Mouse (Mus musculus): ENCODE results near the gene Fam221b.
A peak's percentile ranks its signal among the peaks of the same experiment; 100 is the strongest.

Fam221b gene

GRCm38 (mm10) chr4:43657146-43657545 lies 11.8 kb downstream of the Fam221b start:
- no peak for DNase-seq (ENCODE audit: low spot score)

DNA sequence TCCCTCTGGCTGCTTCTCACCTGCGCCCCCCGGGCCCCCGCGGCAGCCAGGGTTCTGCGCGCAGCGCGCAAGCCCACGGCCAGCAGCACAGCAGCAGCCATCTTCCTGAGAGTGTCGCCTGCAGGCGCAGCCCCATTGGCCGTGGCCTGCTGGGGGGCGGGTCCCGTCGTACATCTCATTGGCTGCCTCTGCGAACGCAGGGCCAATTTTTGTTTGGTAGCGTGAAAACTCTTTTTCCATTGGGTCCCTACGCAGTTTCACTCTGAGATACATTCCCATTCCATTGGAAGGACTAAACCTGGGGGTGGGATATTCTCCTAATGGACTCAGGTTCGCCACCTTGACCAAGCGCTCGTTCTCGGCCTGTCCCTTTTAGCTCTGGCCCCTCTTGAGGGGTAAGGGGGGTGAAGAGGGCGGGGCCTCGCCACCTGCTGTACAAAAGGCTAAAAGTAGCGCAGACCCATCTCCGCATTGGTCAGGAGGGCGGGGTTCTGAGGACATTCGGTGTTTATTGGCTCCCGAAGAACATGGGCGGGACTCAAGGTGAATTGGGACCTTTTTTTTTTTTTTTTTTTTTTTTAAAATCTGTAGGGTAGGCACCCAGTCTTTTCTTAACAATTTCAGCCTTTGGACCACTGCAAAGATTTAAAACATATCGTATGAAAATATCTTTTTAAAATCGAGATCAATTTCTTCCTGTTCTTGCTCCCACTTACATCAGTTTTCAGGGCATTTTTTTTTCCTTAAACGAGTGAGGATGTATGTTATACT lies 12.4 kb downstream of the Fam221b start, which contains the start of gene Hint2:
Hint2 (minus strand) TSS at position 128 of the 771 bp plus-strand sequence.
- DNase-seq (ENCODE audit: low spot score) = peak; percentile 96

DNA sequence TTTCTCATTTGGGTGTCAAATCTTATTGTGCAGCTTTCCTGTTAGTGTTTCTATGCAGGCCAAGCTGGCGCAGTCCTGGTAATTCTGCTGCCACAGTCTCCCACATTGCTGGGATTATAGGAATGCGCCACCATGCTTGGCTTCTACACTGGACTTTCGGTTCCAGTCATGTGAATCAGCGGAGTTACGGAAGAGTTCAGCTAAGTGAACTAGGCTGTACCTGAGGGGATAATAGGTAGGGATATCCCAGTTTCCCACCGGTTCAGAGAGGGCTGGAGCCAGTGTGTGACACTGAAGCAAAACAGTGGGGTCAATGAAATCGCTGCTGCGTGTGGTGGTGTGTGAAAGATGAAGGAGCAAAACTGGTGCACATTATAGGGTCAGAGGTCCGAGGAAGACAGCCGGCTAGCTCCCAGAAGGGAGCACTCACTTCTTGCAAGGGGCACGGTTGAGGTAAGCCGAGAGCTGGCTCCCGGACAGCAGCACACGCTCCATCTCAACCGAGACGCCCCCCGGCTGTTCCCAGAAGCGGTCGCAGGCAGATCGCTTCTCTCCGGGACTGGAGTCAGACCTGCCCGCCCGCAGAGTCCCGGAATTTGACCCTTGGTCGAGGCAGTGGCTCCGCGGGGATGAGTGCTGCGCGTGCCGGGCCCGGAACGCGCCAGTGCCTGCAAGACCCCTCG lies 13.1 kb downstream of the Fam221b start:
- no peak for DNase-seq (ENCODE audit: low spot score)

- peak; percentile 82 for DNase-seq (ENCODE audit: low spot score)
Observed at GRCm38 (mm10) chr4:43653161-43654015, 15.6 kb downstream of the Fam221b start, which contains the start of gene Spag8. Gene Spag8, minus strand, starts transcription at chr4:43653594.

- DNase-seq (ENCODE audit: low spot score) = no peak
Observed at GRCm38 (mm10) chr4:43652726-43653125, 16.2 kb downstream of the Fam221b start.

DNA sequence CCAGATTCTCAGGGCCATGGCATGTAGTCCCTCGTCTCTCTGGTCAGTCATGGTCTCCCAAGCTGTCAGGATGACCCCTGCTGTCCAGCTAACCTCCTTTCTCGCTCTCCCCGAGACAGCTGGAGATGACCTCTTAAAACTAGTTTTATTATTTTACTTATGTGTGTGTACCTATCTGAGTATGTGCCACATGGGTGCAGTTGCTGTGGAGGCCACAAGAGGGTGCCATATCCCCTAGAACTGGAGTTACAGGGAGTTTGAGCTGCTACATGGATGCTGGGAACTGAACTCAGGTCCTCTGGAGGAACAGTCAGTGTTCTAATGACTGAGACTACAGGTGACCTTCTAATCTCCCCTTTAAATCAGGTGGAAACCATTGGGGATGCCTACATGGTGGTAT lies 19.2 kb downstream of the Fam221b start:
- DNase-seq (ENCODE audit: low spot score) = no peak

DNA sequence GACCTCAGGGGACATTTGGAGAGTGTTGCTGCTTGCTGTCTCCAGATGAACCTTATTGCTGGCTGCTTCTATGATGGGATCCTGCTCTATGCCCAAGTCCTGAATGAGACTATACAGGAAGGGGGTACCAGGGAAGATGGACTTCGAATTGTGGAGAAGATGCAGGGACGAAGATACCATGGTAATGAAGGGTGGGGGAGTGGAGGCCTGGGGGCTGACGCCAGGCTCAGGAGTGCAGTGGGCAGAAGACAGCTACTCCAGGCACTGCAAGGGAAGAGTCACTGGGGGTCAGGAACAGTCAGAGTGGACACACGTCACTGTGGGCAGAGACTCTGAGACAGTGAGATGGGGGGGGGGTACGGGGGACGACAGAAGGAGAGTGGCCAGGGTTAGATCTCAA lies 28.5 kb downstream of the Fam221b start:
- no peak for DNase-seq (ENCODE audit: low spot score)

GRCm38 (mm10) chr4:43640076-43640475 lies 28.9 kb downstream of the Fam221b start:
- DNase-seq (ENCODE audit: low spot score) = no peak

GRCm38 (mm10) chr4:43636751-43637150 lies 32.2 kb downstream of the Fam221b start:
- peak; percentile 1 for DNase-seq (ENCODE audit: low spot score)

DNA sequence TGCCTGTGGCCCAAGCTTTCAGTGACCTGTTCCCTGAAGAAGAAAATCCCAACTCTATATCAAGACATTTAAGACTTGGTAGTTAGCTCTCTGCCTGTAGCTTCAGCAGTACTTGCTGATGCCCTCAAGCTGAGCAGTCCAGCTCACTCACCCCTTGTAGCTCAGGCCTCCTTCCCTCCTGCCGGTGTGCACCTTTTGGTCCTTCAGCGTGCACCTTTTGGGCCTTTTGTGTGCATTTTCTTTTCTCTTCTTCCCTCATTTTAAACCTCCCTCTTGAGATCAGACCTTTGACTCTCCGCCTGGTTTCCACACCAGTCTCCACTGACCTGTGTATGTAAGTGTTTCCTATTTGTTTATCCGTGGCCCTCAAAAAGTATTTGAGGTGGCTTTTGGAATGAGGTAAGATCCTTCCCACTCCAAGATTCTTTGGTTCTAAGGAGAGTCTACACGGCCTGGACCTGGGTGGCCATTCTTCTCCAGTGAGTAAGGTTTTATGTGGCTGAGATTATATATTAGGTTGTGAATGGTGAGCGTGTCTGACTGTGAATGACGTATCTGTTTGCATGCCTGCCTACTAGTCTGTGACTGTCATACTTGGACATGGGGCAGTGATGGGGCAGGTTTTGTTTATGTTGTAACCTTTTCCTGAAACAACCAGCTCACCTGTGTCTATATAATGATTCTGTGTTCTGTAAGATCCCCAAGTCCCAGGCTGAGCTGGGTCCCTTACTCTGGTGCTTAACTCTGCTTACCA lies 34.1 kb downstream of the Fam221b start:
- peak; percentile 1 for DNase-seq (ENCODE audit: low spot score)

GRCm38 (mm10) chr4:43633736-43634135 lies 35.2 kb downstream of the Fam221b start:
- peak; percentile 2 for DNase-seq (ENCODE audit: low spot score)

DNA sequence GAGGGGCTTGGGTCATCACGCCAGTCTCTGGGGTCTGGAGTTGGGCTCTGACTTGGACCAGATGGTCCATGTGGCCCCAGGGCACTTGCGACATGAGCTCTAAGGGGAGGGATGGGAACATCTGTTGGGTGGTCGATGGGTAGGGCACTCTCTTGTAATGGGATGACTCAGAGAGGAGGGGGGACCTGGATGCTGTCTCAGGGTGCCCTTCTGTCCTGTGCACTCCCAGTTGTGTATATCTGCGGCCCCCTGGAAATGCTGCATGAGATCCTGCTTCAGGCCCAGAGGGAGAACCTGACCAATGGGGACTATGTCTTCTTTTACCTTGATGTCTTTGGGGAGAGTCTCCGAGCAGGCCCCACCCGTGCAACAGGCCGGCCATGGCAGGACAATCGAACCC lies 35.6 kb downstream of the Fam221b start:
- peak; percentile 3 for DNase-seq (ENCODE audit: low spot score)

GRCm38 (mm10) chr4:43631956-43632920 lies 36.7 kb downstream of the Fam221b start:
- DNase-seq (ENCODE audit: low spot score) = no peak

GRCm38 (mm10) chr4:43631046-43631955 lies 37.6 kb downstream of the Fam221b start, which contains the start of gene Npr2:
Gene Npr2, plus strand, starts transcription at chr4:43631935.
- DNase-seq (ENCODE audit: low spot score) = peak; percentile 61

DNA sequence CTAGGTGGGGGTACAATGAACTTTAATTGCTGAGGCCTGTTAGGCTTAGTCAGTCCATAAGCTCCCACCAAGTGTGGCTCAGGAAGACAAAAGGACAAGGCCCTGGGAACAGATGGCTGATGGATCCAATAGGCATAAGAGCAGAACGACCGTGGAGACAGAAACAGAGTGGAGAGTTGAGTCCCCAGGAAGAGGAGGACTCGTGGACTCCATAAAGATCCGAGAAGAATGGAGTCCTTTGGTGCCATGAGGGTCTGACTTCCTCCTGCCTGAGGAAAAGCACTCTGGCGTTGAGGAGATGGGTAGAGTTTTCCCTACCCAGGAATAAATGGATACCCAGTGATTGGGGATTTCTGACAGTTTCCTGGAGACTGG lies 38.3 kb downstream of the Fam221b start:
- peak; percentile 12 for DNase-seq (ENCODE audit: low spot score)

GRCm38 (mm10) chr4:43630030-43630581 lies 38.8 kb downstream of the Fam221b start:
- DNase-seq (ENCODE audit: low spot score) = peak; percentile 90

- DNase-seq (ENCODE audit: low spot score) = peak; percentile 59
Observed at GRCm38 (mm10) chr4:43629106-43629817, 39.7 kb downstream of the Fam221b start.

- DNase-seq (ENCODE audit: low spot score) = no peak
Observed at GRCm38 (mm10) chr4:43620146-43620778, 48.7 kb downstream of the Fam221b start.
